Mouse (Mus musculus): ENCODE data around the gene Nrxn1.

Gene Nrxn1

DNA sequence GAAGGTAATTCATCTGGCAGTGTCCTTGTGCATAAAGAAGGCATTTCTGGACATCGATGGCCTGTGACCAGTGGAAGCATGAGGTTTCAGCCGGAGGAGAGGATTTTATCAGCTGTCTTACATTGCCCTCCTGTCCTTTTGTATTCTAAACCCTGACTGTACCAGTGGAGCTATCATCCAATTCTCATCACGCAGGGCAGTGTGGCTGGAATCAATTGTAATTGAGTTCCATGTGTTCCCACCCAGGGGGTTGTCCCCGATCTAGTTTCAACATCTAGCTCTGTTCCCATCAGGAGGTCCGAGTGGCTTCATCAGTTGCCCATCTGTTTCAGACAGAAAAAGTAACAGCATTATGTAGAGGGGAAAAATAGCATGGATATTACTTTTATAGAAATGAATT is 1038.6 kb downstream of the Nrxn1 start:
- DNase-seq: no peak

DNA sequence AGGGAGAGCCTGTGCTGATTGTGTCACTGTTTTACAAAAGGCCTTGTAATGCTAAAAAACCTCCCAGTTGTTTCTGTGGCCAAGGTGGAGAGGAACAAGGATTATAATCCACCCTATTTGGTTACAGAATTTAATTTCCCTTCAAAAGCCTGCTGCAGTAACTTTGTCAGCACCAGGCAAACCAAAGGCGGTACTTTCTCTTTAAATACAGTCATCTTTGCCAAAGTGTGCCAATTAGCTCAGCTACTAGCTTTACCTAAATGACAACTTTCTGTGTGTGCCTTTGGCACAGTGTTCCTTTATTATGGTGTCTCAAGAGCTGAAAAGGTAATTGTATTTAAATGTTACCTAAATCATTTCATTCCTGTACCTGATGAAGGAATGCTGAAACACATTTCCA is 1053.6 kb downstream of the Nrxn1 start:
- no peak for DNase-seq

DNA sequence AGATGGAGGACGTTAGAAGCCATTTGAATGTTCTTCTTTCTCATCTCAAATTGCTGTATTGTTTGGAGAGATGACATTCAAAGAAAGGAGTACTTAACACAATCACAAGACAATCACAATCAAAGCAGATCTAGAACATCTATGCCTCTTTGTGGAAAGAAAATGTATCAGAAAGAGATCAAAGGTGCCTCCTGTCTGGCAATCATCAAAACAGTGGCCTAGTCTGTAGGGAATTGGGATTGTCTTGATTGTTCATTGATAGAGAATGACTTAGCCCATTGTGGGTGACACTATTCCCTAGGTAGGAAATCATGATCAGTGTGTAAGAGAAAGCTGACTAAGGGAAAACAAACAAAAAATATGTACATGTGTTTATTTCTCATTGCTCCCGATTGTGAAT is 1060.5 kb downstream of the Nrxn1 start:
- DNase-seq: no peak

DNA sequence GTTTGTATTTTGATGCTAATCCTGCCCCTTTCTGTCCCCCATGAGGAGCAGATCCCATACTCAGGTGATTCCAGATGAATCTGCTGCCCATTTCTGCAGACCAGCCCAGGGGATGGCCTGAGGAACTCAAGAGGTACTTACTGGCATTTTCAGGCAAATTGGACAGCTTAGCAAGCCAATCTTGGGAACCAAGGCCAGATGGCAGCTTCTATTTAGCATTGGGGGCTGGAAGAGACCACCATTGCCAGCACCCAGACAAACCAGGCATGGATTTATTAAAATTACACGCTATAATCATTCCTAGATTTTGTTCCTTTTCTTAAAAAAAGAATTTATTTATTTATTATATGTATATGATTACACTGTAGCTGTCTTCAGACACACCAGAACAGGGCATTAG is 1076.2 kb downstream of the Nrxn1 start:
- DNase-seq: no peak

DNA sequence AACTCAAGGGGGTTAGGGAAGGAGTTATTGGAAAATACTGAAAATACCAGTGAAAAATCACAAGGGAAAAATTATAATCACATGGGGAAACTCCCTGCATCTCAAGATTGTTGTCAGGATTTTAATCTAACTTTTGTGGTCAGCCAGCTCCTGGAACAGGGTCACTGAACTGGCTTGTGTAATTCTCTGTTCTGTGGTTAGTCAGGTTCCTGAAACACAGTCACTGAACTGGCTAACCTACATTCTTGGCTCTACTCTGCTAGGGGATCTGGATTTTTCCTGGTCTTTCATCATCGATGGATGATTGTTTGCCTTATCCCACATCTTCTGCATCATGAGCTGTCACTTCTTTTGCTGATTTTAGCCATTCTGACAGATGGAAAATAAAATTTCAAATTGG is 1081.1 kb downstream of the Nrxn1 start:
- DNase-seq: no peak

DNA sequence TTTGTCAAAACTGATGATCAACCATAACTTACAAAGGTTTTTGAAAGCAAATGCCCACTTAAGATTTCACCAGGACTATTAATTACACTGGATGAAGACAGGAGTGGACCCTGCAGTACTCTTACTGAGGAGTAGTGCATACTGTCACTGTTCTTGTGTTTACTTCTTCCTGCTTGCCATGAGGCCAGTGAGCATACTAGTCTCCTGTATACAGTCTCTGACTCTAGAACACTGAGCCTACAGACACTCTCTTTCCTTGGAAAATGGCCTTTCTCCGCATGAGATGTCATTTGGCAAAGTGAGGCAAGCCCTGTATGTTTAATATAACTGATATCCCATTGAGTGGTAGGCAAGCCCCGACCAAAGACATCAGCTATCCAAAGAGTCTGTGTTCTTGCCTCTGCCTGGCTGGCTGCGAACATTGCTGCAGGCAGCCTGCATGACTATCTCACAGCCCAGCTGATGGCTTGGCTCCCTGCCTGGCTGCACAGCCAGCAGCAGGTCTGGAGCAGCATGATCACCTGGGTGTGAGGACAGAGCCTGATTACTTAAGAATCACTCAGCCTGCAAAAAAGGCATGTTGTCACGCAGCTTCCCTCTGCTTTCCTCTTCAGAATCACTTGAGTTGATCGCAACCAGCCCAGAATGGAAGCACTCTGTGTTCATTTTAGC is 1085.3 kb downstream of the Nrxn1 start:
- no peak for DNase-seq

DNA sequence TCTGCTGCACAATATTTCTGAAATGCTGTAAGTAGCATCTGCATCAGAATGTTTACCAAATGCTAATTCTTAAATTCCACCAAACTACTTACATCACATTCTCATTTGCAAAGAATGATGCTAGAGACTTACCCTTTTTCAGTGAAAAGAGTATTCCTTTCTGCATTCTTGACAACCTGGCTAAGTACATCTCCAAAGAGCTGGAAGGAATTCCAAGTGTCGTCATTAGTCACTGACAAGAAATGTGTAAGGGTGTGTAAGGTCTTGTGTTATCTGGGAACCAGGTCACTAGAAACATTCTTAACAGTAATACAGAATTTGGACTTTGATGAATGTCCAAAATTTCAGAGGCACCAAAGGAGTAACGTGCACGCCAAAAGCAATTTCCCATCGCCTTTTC is 1102.2 kb downstream of the Nrxn1 start:
- no peak for DNase-seq

Data from kidney, adult 9 months (tissue).